Mouse (Mus musculus) cerebral cortex, adult 2 months (tissue): ENCODE measurements around the gene Arhgef10l.

ENCODE experiments used
- WGBS: fragments of 180-500 bp; shearing (Covaris S2); methylation state at CpG from one replicate; pipeline ENCODE4 v1.1.7; 2018; 5-methylcytosine and 5-hydroxymethylcytosine counted together

The Arhgef10l gene

GRCm38 (mm10) chr4:140665760-140666159, at the start of gene Arhgef10l:
Gene Arhgef10l, minus strand, starts transcription at chr4:140666012.
- WGBS = 66% methylated on average over 11 of the region's 11 CpGs

GRCm38 (mm10) chr4:140714586-140714985, 48.8 kb upstream of the Arhgef10l start:
- 52% methylated on average over 5 of the region's 5 CpGs for WGBS

GRCm38 (mm10) chr4:140713480-140714365, 47.9 kb upstream of the Arhgef10l start:
- WGBS = 16% methylated on average over 29 of the region's 29 CpGs

- WGBS = 57% methylated on average over 5 of the region's 5 CpGs
Observed at GRCm38 (mm10) chr4:140711360-140711759, 45.5 kb upstream of the Arhgef10l start.

- WGBS = 64% methylated on average over 10 of the region's 10 CpGs
Observed at GRCm38 (mm10) chr4:140710781-140711180, 45.0 kb upstream of the Arhgef10l start.

GRCm38 (mm10) chr4:140709617-140710016, 43.8 kb upstream of the Arhgef10l start:
- WGBS = 86% methylated on average over 10 of the region's 10 CpGs

GRCm38 (mm10) chr4:140709111-140709510, 43.3 kb upstream of the Arhgef10l start:
- WGBS = 73% methylated on average over 7 of the region's 7 CpGs

GRCm38 (mm10) chr4:140708297-140708927, 42.6 kb upstream of the Arhgef10l start:
- WGBS = 86% methylated on average over 18 of the region's 18 CpGs

GRCm38 (mm10) chr4:140707615-140708014, 41.8 kb upstream of the Arhgef10l start:
- 44% methylated on average over 4 of the region's 4 CpGs for WGBS

GRCm38 (mm10) chr4:140704166-140704565, 38.4 kb upstream of the Arhgef10l start:
- 51% methylated on average over 4 of the region's 4 CpGs for WGBS

GRCm38 (mm10) chr4:140703636-140704035, 37.8 kb upstream of the Arhgef10l start:
- WGBS = 41% methylated on average over 8 of the region's 8 CpGs

GRCm38 (mm10) chr4:140702611-140703327, 37.0 kb upstream of the Arhgef10l start:
- WGBS = 1% methylated on average over 57 of the region's 68 CpGs

- whole genome bisulfite sequencing = 2% methylated on average over 95 of the region's 107 CpGs
Observed at GRCm38 (mm10) chr4:140701716-140702561, 36.1 kb upstream of the Arhgef10l start.

- under 1% methylated on average over 61 of the region's 61 CpGs for WGBS
Observed at GRCm38 (mm10) chr4:140701049-140701715, 35.4 kb upstream of the Arhgef10l start.

GRCm38 (mm10) chr4:140700269-140701018, 34.6 kb upstream of the Arhgef10l start, which contains the start of gene Rcc2:
Gene Rcc2, plus strand, starts transcription at chr4:140700541.
- 8% methylated on average over 20 of the region's 20 CpGs for WGBS

GRCm38 (mm10) chr4:140699441-140700127, 33.8 kb upstream of the Arhgef10l start:
- 6% methylated on average over 29 of the region's 29 CpGs for WGBS

GRCm38 (mm10) chr4:140695675-140696585, 30.1 kb upstream of the Arhgef10l start:
- 72% methylated on average over 14 of the region's 14 CpGs for WGBS

GRCm38 (mm10) chr4:140695146-140695545, 29.3 kb upstream of the Arhgef10l start:
- WGBS = 90% methylated on average over 7 of the region's 7 CpGs
